Mouse (Mus musculus) lung, embryonic 14.5 days (tissue): ENCODE measurements around the gene Nsun2. TPM values are rescaled to one million over a fixed set of nuclear protein-coding genes. Genes with fewer than 3 reads are reported as not detected.

ENCODE experiments used
- ATAC-seq: fragments of 200-750 bp; cut with Nextera tagmentation; 2 replicates; pipeline ENCODE4 v1.8.0; 2017; ENCODE audit warnings: mild to moderate bottlenecking, moderate TSS enrichment, moderate library complexity; ENCODE audit not compliant: insufficient read depth
- DNase-seq: peaks from one replicate; pipeline ENCODE4 v3.0.0-alpha.2; 2015
- H3K27ac ChIP-seq: fragments of 300-500 bp; sonication (generic); 2 replicates; pipeline ENCODE4 v1.5.1; 2014; ENCODE audit warnings: low read depth, mild to moderate bottlenecking, moderate library complexity
- H3K27me3 ChIP-seq: fragments of 300-500 bp; sonication (generic); 2 replicates; pipeline ENCODE4 v1.6.1; 2014; ENCODE audit warnings: low read length, control low read depth; ENCODE audit not compliant: insufficient read depth
- H3K36me3 ChIP-seq: fragments of 300-500 bp; sonication (generic); 2 replicates; pipeline ENCODE4 v1.6.1; 2014; ENCODE audit warnings: control low read depth; ENCODE audit not compliant: insufficient read depth
- H3K4me1 ChIP-seq: fragments of 300-500 bp; sonication (generic); 2 replicates; pipeline ENCODE4 v1.6.1; 2014; ENCODE audit warnings: antibody characterized with exemption, control low read depth; ENCODE audit not compliant: insufficient read depth
- H3K4me2 ChIP-seq: fragments of 300-500 bp; sonication (generic); 2 replicates; pipeline ENCODE4 v1.6.1; 2014; ENCODE audit warnings: mild to moderate bottlenecking
- H3K4me3 ChIP-seq: fragments of 300-500 bp; sonication (generic); 2 replicates; pipeline ENCODE4 v1.5.1; 2014; ENCODE audit warnings: low read depth, low read length
- H3K9ac ChIP-seq: fragments of 300-500 bp; sonication (generic); 2 replicates; pipeline ENCODE4 v1.6.1; 2014
- H3K9me3 ChIP-seq: fragments of 300-500 bp; sonication (generic); 2 replicates; pipeline ENCODE4 v1.6.1; 2016; ENCODE audit warnings: low read depth, low read length, control low read depth
- CTCF ChIP-seq: IDR thresholded peaks from 2 replicates; pipeline ENCODE4 v1.5.1; 2016; ENCODE audit warnings: antibody characterized with exemption, low read depth
- WGBS: fragments of 180-500 bp; shearing (Covaris S2); extraction: QIAGEN DNeasy Blood & Tissue Kit; methylation state at CpG from one replicate; pipeline ENCODE4 v1.1.7; 2014; 5-methylcytosine and 5-hydroxymethylcytosine counted together
- polyA plus RNA-seq: library from polyadenylated mRNA; unstranded; fragments of >200 nt; fragmentation: Nextera tagmentation; extraction: Ambion mirVana; gene quantifications from 2 replicates; pipeline ENCODE4 v1.2.1, GENCODE M21; 2014

Nsun2 gene
- polyA plus RNA-seq, 1 experiment from 2014 or later = 130 TPM

DNA sequence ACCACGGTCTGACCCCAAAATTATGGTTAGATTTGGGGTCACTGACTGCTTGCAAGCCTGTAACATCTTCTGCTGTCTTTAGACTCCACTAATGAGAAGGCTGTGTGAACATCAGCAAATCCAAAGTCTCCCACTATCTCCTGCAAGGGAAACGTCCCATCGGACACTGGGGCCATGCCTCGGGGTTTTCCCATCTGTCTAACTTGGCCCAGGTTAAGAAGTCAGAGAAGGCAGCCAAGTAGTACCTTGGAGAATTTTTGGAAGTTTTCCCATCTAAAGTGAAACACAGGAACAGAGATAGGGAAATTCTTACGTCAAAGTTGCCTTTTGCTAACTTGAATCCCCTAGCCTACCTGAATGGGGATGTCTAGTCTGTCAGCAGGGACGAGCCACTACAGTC, 50.0 kb downstream of the Nsun2 start:
- H3K36me3 ChIP-seq = no peaks in the 10 kb centered on the region
- H3K9ac ChIP-seq = no peak overlapping the region
- 86% methylated on average over 6 of the region's 6 CpGs for WGBS
- no peaks in the 10 kb centered on the region for H3K4me1 ChIP-seq
- DNase-seq (no peak), ATAC-seq (no peak)
- no peaks in the 10 kb centered on the region for H3K27me3 ChIP-seq
- no peak overlapping the region for H3K4me2 ChIP-seq
- no peak overlapping the region for H3K27ac ChIP-seq
- no peak overlapping the region for H3K4me3 ChIP-seq
- no peaks in the 10 kb centered on the region for H3K9me3 ChIP-seq
- no peak for TF ChIP-seq CTCF

DNA sequence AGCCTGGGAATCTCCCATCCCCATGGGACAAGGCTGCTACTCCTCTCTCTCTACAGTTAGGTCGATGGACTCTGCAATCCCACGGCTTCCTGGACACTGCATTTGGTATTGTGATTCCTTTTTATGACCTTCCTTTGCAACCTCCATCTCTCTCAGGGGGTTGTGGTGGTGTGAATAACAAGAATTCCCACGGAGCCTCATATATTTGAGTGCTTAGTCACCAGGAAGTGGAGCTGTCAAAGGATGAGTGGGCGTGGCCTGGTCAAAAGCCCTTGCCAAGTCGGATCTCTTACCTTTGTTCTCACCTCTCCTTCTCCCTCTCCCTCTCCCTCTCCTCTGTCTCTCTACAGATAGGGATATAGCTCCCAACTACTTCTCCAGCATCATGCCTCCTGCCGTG, 52.3 kb downstream of the Nsun2 start:
- no peak overlapping the region for H3K4me3 ChIP-seq
- DNase-seq (no peak), ATAC-seq (no peak)
- no peak overlapping the region for H3K4me2 ChIP-seq
- H3K4me1 ChIP-seq = no peaks in the 10 kb centered on the region
- no peak overlapping the region for H3K9ac ChIP-seq
- H3K27me3 ChIP-seq = no peaks in the 10 kb centered on the region
- H3K9me3 ChIP-seq = no peaks in the 10 kb centered on the region
- TF ChIP-seq CTCF = no peak
- H3K27ac ChIP-seq = no peak overlapping the region
- no peaks in the 10 kb centered on the region for H3K36me3 ChIP-seq
- WGBS = 54% methylated on average over 6 of the region's 6 CpGs

DNA sequence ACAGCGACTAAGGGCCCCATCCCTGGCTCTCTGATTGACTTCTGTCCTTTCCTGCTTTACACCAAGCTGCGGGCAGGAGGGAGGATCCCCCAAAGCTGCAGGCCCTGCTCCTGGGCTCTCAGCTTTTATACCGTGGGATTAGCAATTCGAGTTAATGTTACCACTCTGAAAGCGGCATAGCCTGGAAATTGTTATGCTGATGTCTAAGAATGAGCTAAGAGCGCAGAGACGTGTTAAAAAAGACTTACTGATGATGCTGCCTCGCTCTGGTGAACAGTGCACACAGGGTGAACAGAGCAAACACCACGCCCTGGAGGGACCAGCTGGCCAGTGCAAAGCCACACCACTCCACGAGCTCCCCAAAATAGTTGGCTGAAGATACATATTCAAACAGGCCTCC, 52.8 kb downstream of the Nsun2 start:
- Histone ChIP-seq H3K27me3 (no peaks in the 10 kb centered on the region), H3K27ac (no peak overlapping the region), H3K4me3 (no peak overlapping the region), H3K9ac (no peak overlapping the region), H3K36me3 (no peaks in the 10 kb centered on the region), H3K9me3 (no peaks in the 10 kb centered on the region), H3K4me1 (no peaks in the 10 kb centered on the region), H3K4me2 (no peak overlapping the region)
- 64% methylated on average over 10 of the region's 10 CpGs for WGBS
- no peak for DNase-seq
- ATAC-seq = no peak
- no peak for TF ChIP-seq CTCF

DNA sequence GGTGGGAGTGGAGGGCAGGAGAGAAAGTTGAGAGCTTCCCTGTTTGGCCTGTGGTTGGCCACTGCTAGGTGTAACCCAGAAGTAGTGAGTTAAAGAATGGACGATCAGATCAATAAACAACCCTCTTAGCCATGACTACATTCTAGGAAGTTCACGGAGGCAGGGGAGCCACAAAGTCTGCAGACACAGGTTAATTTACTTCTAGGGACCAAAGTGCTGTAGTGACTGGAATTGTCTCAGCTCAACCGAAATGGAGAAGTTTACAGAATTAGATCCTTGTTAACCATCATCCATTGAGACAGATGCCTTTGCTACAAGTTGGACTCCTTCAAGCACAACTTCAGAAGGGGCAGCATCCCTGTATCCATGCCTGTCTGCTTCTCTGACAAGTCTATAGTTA, 54.3 kb downstream of the Nsun2 start:
- H3K9ac ChIP-seq = no peak overlapping the region
- H3K4me2 ChIP-seq = no peak overlapping the region
- H3K4me1 ChIP-seq = no peaks in the 10 kb centered on the region
- TF ChIP-seq CTCF = no peak
- H3K4me3 ChIP-seq = no peak overlapping the region
- 42% methylated on average over 3 of the region's 3 CpGs for WGBS
- no peak overlapping the region for H3K27ac ChIP-seq
- no peaks in the 10 kb centered on the region for H3K36me3 ChIP-seq
- H3K9me3 ChIP-seq = no peaks in the 10 kb centered on the region
- no peak for DNase-seq
- no peaks in the 10 kb centered on the region for H3K27me3 ChIP-seq
- ATAC-seq = no peak

DNA sequence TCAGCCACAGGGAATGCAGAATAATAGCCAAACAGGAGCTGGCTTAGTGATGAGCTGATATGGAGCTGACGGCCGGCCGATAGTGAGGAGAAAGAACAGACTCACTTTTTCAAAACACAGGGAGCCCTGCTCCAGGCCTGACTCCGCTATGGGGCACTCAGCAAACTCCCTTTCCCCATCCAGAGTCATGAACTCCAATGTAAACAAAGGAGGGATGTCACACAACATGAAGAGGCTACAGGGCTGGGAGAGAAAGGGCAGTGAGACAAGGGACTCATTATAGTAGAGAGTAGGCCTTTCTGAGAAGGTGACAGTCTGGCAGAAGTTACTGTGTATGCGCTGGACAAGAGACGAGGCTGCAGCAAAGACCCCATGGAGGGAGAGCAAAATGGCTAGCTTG, 54.7 kb downstream of the Nsun2 start:
- Histone ChIP-seq H3K4me3 (no peak overlapping the region), H3K9ac (no peak overlapping the region), H3K27me3 (no peaks in the 10 kb centered on the region), H3K36me3 (no peaks in the 10 kb centered on the region), H3K4me1 (no peaks in the 10 kb centered on the region), H3K27ac (no peak overlapping the region), H3K9me3 (no peaks in the 10 kb centered on the region), H3K4me2 (no peak overlapping the region)
- TF ChIP-seq CTCF = no peak
- WGBS = 26% methylated on average over 6 of the region's 6 CpGs
- DNase-seq = no peak
- no peak for ATAC-seq

DNA sequence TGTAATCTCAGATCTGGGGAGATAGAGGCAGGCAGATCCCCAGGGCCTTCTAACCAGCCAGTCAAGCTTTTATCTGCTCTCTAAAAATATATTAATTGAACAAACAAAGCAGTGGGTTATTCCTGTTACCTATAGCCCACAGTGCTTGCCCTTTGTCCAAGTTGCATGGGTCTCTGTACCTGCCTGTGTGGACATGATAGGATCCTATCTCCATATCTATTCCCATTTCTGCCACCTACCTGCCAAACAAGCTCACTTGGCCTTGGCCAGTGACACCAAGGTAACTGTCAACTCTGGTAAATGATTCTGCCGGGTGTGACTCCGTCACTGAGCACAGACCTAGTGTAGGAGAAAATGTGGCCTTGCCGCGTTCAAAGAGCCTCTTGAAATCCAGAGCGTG, 57.8 kb downstream of the Nsun2 start:
- WGBS = 82% methylated on average over 5 of the region's 5 CpGs
- Histone ChIP-seq H3K36me3 (no peaks in the 10 kb centered on the region), H3K9ac (no peak overlapping the region), H3K4me2 (no peak overlapping the region), H3K27ac (no peak overlapping the region), H3K4me1 (no peaks in the 10 kb centered on the region), H3K4me3 (no peak overlapping the region), H3K9me3 (no peaks in the 10 kb centered on the region), H3K27me3 (no peaks in the 10 kb centered on the region)
- no peak for ATAC-seq
- no peak for DNase-seq
- TF ChIP-seq CTCF = no peak

DNA sequence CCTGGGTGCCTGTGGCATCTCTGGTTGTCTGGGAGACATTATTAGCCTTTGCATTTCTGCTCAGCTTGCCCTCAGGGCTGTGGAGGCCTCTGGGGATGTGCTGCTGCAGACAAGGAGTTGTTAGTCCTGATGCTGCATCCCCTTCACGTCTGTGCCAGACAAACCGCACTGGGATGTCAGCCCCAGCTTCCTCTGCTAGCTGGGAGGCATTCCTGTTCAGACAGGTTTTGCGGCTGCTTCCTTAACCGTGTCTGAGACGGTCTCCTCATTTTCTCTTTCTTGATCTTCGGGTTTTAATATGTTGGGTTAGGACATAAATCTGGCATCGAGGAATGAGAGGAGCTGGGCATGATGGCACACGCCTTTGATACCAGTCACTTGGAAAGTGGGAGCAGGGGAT, 58.7 kb downstream of the Nsun2 start:
- H3K27ac ChIP-seq = no peak overlapping the region
- no peak for DNase-seq
- no peak for ATAC-seq
- H3K9me3 ChIP-seq = no peaks in the 10 kb centered on the region
- H3K4me2 ChIP-seq = no peak overlapping the region
- H3K4me1 ChIP-seq = no peaks in the 10 kb centered on the region
- no peak overlapping the region for H3K9ac ChIP-seq
- H3K36me3 ChIP-seq = no peaks in the 10 kb centered on the region
- no peak overlapping the region for H3K4me3 ChIP-seq
- WGBS = 81% methylated on average over 8 of the region's 8 CpGs
- no peaks in the 10 kb centered on the region for H3K27me3 ChIP-seq
- TF ChIP-seq CTCF = no peak

DNA sequence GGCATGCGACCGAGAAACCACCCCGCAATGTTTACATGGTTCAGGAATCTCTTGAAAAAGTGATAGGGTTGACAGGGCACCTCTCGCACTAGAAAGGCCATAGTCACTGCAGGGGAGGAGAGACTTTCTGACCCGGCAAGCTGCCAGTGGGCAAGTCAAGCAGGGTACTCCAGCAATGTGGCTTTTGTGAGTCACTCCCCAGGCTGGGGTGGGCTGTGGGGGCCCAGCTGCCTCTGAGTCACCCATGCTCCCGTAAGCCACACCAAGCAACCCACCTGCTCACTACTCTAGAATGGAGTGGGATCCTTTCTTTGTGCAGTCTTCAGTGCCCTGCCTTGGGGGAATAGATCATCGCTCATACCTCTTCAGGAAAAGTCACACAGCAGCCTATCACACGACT, 59.9 kb downstream of the Nsun2 start:
- DNase-seq (no peak), ATAC-seq (no peak)
- WGBS = 49% methylated on average over 8 of the region's 8 CpGs
- Histone ChIP-seq H3K9ac (no peak overlapping the region), H3K36me3 (no peaks in the 10 kb centered on the region), H3K27ac (no peak overlapping the region), H3K9me3 (no peaks in the 10 kb centered on the region), H3K4me2 (no peak overlapping the region), H3K4me1 (no peaks in the 10 kb centered on the region), H3K4me3 (no peak overlapping the region), H3K27me3 (no peaks in the 10 kb centered on the region)
- no peak for TF ChIP-seq CTCF
